Mouse (Mus musculus): ENCODE data around the gene Slc35f1. TPM values are rescaled to one million over a fixed set of nuclear protein-coding genes. Genes with fewer than 3 reads are reported as not detected.

Gene Slc35f1
- total RNA-seq (2023) = not detected

DNA sequence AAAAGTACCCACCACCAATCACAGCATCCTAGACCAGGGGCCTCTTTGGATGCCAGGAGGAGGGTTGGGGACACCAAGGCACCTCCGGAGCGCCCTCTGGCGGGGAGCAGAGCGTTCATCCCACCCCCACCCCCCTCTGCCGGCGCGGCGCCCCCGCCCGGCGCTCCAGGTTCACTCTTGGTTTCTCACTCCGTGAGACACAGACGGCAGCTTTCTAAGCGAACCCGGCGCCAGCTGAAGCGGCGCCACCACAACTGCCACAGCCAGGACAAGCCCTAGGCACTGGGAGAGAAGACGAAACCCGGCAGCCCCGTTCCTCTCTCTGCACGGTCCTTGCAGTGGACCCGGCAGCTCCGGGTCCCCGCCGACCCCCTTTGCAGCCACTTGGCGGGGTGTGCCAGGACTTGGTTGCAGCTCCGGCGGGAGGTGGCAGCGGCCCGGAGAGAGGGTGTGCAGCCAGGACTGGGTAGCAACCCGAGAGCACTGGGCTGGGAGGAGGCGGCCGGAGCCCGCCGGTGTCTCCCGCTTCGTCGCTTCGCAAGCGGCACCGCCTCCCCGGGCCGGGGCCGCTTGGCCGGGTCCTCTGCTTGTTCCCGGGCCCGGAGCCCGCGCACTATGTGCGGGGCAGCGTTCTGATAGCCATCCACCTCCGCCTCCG lies at the start of gene Slc35f1:
Gene Slc35f1, plus strand, starts transcription at position 200 of the 658 bp plus-strand sequence.

